Mouse (Mus musculus) embryonic facial prominence, embryonic 11.5 days (tissue): Measurements from ENCODE around the gene Oaz3. TPM values are rescaled to one million over a fixed set of nuclear protein-coding genes. Genes with fewer than 3 reads are reported as not detected.
A peak's percentile ranks its signal among the peaks of the same experiment; 100 is the strongest.

Source experiments
- ATAC-seq: fragments of 200-750 bp; cut with Nextera tagmentation; replicated peaks from 2 replicates; pipeline ENCODE4 v1.8.0; 2017; ENCODE audit warnings: low read depth; ENCODE audit not compliant: insufficient number of reproducible peaks, low FRiP score, low TSS enrichment
- DNase-seq: peaks from one replicate; pipeline ENCODE4 v3.0.0-alpha.2; 2015; ENCODE audit warnings: low spot score
- H3K27ac ChIP-seq: fragments of 300-500 bp; sonication (generic); replicated peaks from 2 replicates; pipeline ENCODE4 v1.5.1; 2014; ENCODE audit warnings: mild to moderate bottlenecking, low read depth, low read length, control low read depth
- H3K27me3 ChIP-seq: fragments of 300-500 bp; sonication (generic); 2 replicates; pipeline ENCODE4 v1.6.1; 2014; ENCODE audit warnings: mild to moderate bottlenecking, low read length, moderate library complexity, mixed read lengths; ENCODE audit not compliant: control insufficient read depth, insufficient read depth
- H3K36me3 ChIP-seq: fragments of 300-500 bp; sonication (generic); replicated peaks from 2 replicates; pipeline ENCODE4 v1.6.1; 2014; ENCODE audit warnings: low read depth, mild to moderate bottlenecking, low read length, moderate library complexity, mixed read lengths; ENCODE audit not compliant: control insufficient read depth, insufficient read depth
- H3K4me1 ChIP-seq: fragments of 300-500 bp; sonication (generic); 2 replicates; pipeline ENCODE4 v1.6.1; 2014; ENCODE audit warnings: low read length, mixed read lengths; ENCODE audit not compliant: control insufficient read depth, insufficient read depth
- H3K4me2 ChIP-seq: fragments of 300-500 bp; sonication (generic); 2 replicates; pipeline ENCODE4 v1.6.1; 2014; ENCODE audit warnings: low read depth, mild to moderate bottlenecking, control low read depth, low read length, moderate library complexity
- H3K4me3 ChIP-seq: fragments of 300-500 bp; sonication (generic); 2 replicates; pipeline ENCODE4 v1.5.1; 2014; ENCODE audit warnings: low read depth, low read length, control low read depth
- H3K9ac ChIP-seq: fragments of 300-500 bp; sonication (generic); replicated peaks from 2 replicates; pipeline ENCODE4 v1.6.1; 2014; ENCODE audit warnings: mild to moderate bottlenecking, control low read depth, low read length
- H3K9me3 ChIP-seq: fragments of 300-500 bp; sonication (generic); replicated peaks from 2 replicates; pipeline ENCODE4 v1.6.1; 2016; ENCODE audit warnings: mild to moderate bottlenecking, low read length, inconsistent platforms, mixed read lengths; ENCODE audit not compliant: control insufficient read depth
- WGBS: fragments of 180-500 bp; shearing (Covaris S2); extraction: QIAGEN DNeasy Blood & Tissue Kit; methylation state at CpG from one replicate; pipeline ENCODE4 v1.1.7; 2014; 5-methylcytosine and 5-hydroxymethylcytosine counted together
- polyA plus RNA-seq: library from polyadenylated mRNA; unstranded; fragments of >200 nt; fragmentation: Nextera tagmentation; extraction: Ambion mirVana; gene quantifications from 2 replicates; pipeline ENCODE4 v1.2.1, GENCODE M21; 2014

Gene Oaz3
- polyA plus RNA-seq, 1 experiment from 2014 or later = not detected

DNA sequence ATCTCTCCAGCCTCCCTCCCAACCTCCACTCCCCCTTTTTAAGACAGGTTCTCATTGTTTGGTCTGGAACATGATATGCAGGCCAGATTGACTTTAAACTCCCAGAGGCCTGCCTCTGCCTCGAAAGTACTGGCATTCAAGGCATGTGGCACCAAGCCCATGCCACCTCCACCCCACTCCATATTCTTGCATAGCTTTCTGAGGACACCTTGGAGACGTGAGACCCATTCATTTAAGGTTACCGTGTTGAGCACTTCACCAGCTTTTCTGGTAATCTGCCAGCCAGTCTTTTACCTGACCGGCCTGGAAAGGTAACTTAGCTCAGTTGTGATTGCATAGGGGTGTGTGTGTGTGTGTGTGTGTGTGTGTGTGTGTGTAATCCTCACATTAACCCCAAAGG, 38.2 kb downstream of the Oaz3 start:
- H3K9ac ChIP-seq = no peak overlapping the region
- H3K4me1 ChIP-seq = peaks cover 2% of the 10 kb centered on the region; the same call in 1 of the 2 replicates

DNA sequence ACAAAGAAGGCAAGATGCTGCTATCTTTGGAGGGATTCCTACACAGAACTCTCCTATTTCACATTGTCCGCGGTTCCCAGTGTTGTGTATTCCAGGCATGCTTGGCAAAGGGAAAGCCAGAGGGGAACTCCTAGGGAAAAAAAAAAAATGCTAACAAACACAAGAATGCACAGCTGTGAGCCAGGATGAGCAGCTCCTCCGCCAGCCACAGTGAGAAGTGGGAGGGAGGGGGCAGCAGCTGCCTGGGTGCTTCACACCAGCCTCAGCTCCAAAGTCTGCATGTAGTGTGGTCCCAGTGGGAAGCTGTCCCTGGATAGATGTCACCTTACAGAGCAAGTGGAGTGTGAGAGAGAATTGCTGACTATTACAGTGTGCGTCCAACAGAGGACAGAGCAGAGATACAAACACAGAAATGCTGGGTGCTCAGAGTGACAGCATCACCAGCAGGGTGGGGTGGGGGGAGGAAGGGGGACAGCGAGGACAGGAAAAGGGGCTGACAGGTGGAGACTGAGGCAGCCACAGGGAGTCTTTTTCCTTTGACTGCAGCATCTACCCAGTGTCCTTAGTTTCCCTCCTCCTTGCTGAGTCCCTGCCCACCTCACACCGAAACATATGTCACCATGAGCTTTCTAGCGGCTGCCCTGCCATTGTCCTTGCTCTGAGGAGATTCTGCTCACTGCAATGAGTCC, 39.2 kb downstream of the Oaz3 start:
- H3K4me1 ChIP-seq = peaks cover 2% of the 10 kb centered on the region; the same call in 1 of the 2 replicates
- DNase-seq (no peak), ATAC-seq (no peak)
- no peak overlapping the region for H3K27ac ChIP-seq
- H3K9me3 ChIP-seq = no peaks in the 10 kb centered on the region
- H3K27me3 ChIP-seq = no peaks in the 10 kb centered on the region; the same call in 1 of the 2 replicates
- no peak overlapping the region; the same call in 1 of the 2 replicates for H3K4me2 ChIP-seq
- WGBS = 15% methylated on average over 7 of the region's 7 CpGs
- H3K4me3 ChIP-seq = no peak overlapping the region
- no peak overlapping the region for H3K9ac ChIP-seq
- H3K36me3 ChIP-seq = no peaks in the 10 kb centered on the region

More for the DNA sequence above, 38.2 kb downstream of the Oaz3 start:
- no peak overlapping the region for H3K27ac ChIP-seq
- WGBS = 64% methylated on average over 4 of the region's 4 CpGs
- no peak overlapping the region for H3K4me2 ChIP-seq
- no peak overlapping the region for H3K4me3 ChIP-seq
- H3K27me3 ChIP-seq = no peaks in the 10 kb centered on the region
- H3K9me3 ChIP-seq = no peaks in the 10 kb centered on the region
- no peaks in the 10 kb centered on the region for H3K36me3 ChIP-seq
- no peak for DNase-seq
- no peak for ATAC-seq

DNA sequence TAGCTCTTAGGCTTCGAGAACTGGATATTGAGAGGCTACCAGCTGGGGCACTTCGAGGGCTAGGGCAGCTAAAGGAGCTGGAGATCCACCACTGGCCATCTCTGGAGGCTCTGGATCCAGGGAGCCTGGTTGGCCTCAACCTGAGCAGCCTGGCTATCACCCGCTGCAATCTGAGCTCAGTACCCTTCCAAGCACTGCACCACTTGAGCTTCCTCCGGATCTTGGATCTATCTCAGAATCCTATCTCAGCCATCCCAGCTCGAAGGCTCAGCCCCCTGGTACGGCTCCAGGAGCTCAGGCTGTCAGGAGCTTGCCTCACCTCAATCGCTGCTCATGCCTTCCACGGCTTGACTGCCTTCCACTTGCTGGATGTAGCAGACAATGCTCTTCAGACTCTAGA, 41.3 kb downstream of the Oaz3 start:
- Histone ChIP-seq H3K9me3 (no peaks in the 10 kb centered on the region), H3K4me2 (no peak overlapping the region), H3K4me1 (peaks cover 2% of the 10 kb centered on the region; the same call in 1 of the 2 replicates), H3K36me3 (no peaks in the 10 kb centered on the region), H3K4me3 (no peak overlapping the region), H3K27me3 (peaks cover 4% of the 10 kb centered on the region), H3K27ac (no peak overlapping the region), H3K9ac (no peak overlapping the region)
- no peak for ATAC-seq
- 59% methylated on average over 8 of the region's 8 CpGs for WGBS
- DNase-seq = no peak

DNA sequence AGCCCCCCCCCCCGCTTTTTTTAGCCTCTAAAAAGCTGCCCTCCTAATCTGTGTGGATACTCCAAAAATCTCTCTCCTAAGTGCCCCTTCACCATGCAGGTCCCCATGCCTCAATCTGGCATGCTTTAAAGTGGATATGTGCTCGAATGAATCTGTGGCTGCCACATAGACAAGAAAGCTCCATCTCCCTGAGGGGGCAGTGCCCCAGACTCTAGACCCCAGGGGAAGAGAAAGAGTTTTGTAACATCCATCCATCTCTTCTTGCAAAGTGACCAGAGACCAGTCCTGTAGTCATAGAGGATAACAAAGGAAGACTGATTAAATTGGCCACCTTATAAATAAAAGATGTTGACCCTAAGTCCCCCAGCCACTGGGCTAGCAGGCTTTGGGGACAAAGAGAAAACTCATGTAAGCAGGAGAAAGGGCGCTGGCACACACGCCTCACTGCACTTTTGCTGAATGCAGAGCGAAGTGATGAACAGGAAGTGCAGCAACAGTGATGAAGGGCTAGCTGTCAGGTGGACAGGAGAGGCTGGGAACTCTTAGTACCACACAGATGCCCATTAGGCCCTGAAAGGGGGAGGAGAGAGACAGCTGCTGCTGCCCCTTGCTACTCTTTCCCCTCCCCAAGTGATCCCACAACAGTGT, 43.9 kb downstream of the Oaz3 start:
- Histone ChIP-seq H3K4me1 (peaks cover 2% of the 10 kb centered on the region; the same call in 1 of the 2 replicates), H3K9me3 (no peaks in the 10 kb centered on the region), H3K36me3 (no peaks in the 10 kb centered on the region), H3K27me3 (peaks cover 4% of the 10 kb centered on the region), H3K4me3 (no peak overlapping the region), H3K4me2 (no peak overlapping the region), H3K9ac (no peak overlapping the region), H3K27ac (no peak overlapping the region)
- ATAC-seq (no peak; the same call in 1 of the 2 replicates), DNase-seq (no peak)
- WGBS = 20% methylated on average over 5 of the region's 5 CpGs

DNA sequence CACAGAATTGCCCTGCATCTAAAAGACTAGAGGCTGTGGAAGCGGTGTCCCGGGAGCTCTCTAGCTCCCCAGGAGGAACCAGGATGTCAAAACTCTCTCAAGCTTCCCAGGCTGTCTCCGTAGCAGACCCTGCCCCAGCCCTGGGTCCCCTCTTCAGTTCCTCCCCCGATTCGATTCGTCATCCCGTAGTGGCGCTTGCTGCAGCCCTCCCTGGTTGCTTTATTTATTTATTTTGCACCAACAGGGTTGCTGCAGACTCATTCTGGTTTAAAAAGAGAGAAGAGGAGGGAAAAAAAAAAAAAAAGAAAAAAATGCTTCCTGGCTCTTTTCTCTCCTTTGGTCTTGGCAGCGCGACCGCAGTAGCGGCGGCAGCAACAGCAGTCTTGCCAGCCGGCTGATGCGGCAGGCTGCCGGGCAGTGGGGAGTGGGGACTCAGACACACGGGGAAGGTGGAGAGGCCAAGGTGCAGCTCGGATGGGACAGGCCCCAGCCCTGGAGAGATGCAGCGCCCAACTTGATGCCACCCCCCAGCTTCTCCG, 44.7 kb downstream of the Oaz3 start:
- Histone ChIP-seq H3K36me3 (no peaks in the 10 kb centered on the region), H3K4me1 (no peaks in the 10 kb centered on the region), H3K27me3 (peaks cover 4% of the 10 kb centered on the region), H3K9ac (peak overlapping the region; percentile 11; the same call in 1 of the 2 replicates), H3K27ac (no peak overlapping the region), H3K4me2 (peak overlapping the region; percentile 31), H3K4me3 (0 out of 2 replicates have a peak overlapping the region, but pooled peaks have one; percentile 9), H3K9me3 (no peaks in the 10 kb centered on the region)
- peak; percentile 61 for DNase-seq
- peak; percentile 35 for ATAC-seq
- WGBS = under 1% methylated on average over 20 of the region's 20 CpGs

DNA sequence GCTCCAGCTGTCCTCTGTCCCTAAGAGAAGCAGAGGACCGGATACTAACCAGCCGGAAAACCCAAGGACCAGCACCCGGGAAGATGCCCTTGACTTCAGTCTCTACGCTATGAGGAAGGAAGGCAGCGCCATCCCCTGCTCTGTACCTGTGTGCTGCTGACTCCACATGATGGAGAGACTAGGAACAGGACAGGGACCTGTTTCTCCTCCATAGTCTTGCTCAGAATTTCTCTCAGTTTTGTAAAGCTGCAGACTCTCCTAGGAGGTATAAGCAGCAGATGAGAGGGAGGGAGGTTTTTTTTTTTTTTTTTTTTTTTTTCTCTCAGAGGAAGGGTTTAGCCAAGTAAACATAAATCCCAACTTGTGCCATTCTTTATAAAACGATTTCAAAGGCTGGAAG, 45.5 kb downstream of the Oaz3 start, which contains the start of gene Lingo4:
Gene Lingo4 (plus strand): TSS at position 301 of the 400 bp plus-strand sequence.
- no peak within 1 kb of the TSS for H3K27ac ChIP-seq
- peak within 1 kb of the TSS; percentile 31 for H3K4me2 ChIP-seq
- no peaks in the 10 kb centered on the region for H3K36me3 ChIP-seq
- peak within 1 kb of the TSS; percentile 11; the same call in 1 of the 2 replicates for H3K9ac ChIP-seq
- H3K27me3 ChIP-seq = peaks cover 4% of the 10 kb centered on the region
- WGBS = 76% methylated on average over 6 of the region's 6 CpGs
- no peak for DNase-seq
- no peak for ATAC-seq
- no peaks in the 10 kb centered on the region for H3K9me3 ChIP-seq
- H3K4me1 ChIP-seq = no peaks in the 10 kb centered on the region
- H3K4me3 ChIP-seq = 0 out of 2 replicates have a peak within 1 kb of the TSS, but pooled peaks have one; percentile 9

DNA sequence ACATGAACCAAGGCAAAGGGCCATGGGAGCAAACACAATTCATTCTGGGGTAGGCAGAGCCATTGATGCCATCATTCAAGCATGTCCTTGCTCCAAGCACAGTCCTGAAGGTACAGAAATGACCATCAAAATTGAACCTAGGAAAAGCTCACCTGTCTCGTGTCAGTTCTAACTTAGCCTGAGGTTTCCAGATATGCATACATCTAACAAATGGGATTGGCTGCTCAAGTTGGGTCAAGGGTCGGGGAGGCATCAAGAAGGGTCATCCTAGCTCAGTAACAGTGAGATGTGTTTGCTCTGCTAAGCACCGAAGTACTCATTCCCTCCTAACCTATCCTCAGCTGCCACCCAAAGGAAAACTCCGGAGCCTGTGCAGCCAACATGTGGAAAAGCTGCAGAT, 46.9 kb downstream of the Oaz3 start:
- Histone ChIP-seq H3K4me2 (no peak overlapping the region), H3K9ac (no peak overlapping the region), H3K27ac (no peak overlapping the region), H3K4me3 (no peak overlapping the region), H3K36me3 (no peaks in the 10 kb centered on the region), H3K4me1 (no peaks in the 10 kb centered on the region), H3K27me3 (peaks cover 4% of the 10 kb centered on the region), H3K9me3 (no peaks in the 10 kb centered on the region)
- WGBS = 82% methylated on average over 4 of the region's 4 CpGs
- ATAC-seq (no peak), DNase-seq (no peak)

DNA sequence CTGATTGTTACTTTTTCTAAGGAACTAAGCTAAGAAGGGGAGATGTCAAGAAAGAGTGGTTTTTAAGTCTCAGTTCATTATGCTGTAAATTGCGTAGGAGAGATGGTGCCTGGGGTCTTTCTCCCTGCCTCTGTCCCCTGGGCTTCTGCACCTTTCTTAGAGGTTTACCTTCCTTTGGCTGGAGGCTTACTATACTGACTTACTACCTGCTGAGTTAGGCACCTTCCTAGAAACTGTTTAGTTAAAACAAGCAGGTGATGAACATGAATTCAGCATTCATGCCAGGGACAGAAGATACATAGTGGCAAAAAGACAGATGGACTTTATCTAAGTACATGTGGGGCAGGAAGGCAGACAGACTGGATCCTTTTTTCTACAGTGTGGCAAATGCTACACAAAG, 47.4 kb downstream of the Oaz3 start:
- DNase-seq (no peak), ATAC-seq (no peak)
- 69% methylated on average over 1 of the region's 1 CpGs for WGBS
- H3K4me2 ChIP-seq = no peak overlapping the region
- no peak overlapping the region for H3K27ac ChIP-seq
- H3K4me3 ChIP-seq = no peak overlapping the region
- no peaks in the 10 kb centered on the region for H3K4me1 ChIP-seq
- peaks cover 4% of the 10 kb centered on the region for H3K27me3 ChIP-seq
- no peaks in the 10 kb centered on the region for H3K36me3 ChIP-seq
- no peaks in the 10 kb centered on the region for H3K9me3 ChIP-seq
- no peak overlapping the region for H3K9ac ChIP-seq
